ENCODE assay signal across 16 mouse cellular contexts in the genomic region with DNA sequence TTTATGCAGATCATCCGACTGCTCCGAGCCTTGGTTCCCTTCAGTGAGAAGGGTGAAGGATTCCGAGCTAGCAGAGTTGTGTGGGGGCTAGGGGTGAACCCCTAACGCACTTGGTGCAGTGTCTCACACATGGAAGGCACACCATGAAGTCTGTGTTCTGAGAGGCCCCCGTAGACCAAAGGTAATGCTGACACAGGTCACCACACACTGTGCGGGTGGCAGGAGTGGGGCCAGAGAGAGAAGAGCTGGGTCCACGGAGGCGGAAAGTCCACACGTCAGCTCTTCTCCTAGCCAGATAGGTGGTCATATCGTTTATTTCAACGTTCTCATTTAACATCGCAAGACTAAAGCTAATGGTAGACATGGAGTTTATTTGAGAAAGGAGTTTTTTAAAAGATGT.
DNase-seq lines count a peak whose midpoint lies in the region; ATAC-seq and TF ChIP-seq lines count a peak whose summit lies in the region.
"Had no signal": no experiment of that assay in that cellular context is flagged by ENCODE, and none has a peak within 500 bp of the region (broad histone marks: within the 10 kb centered on the region; RNA-seq: fewer than 3 reads in every experiment).

No protein-coding gene starts in this region.

- peak overlapping the region; percentile 52 for H3K27ac ChIP-seq in liver, adult 2 months (replicated peaks; ENCODE audit: insufficient read depth, low read depth, low read length)
- peak overlapping the region; percentile 77 for H3K27ac ChIP-seq in brown adipose tissue, adult 24 weeks (replicated peaks; ENCODE audit: low read depth, low read length)
- peak overlapping the region; percentile 52; the same call in 1 of the 2 replicates for H3K27ac ChIP-seq in kidney, embryonic 16.5 days (ENCODE audit: low read length)
- H3K27ac ChIP-seq in liver, postnatal 0 days (ENCODE audit: low read depth), result peak overlapping the region; percentile 92
- H3K27ac ChIP-seq: forebrain, embryonic 13.5 days; hindbrain, embryonic 14.5 days; limb, embryonic 12.5 days; midbrain, embryonic 12.5 days had no signal

- H3K9me3 ChIP-seq in kidney, embryonic 16.5 days (ENCODE audit: low read length), result no peaks in the 10 kb centered on the region
- no peaks in the 10 kb centered on the region for H3K9me3 ChIP-seq in liver, postnatal 0 days (ENCODE audit: low read length)
- H3K9me3 ChIP-seq: forebrain, embryonic 13.5 days; heart, embryonic 15.5 days; limb, embryonic 12.5 days; midbrain, embryonic 12.5 days had no signal

- no peak for TF ChIP-seq EP300 in liver, postnatal 0 days (IDR thresholded peaks at IDR 0.05; ENCODE audit: low read depth)

- H3K9ac ChIP-seq in liver, adult 2 months (ENCODE audit: low read depth, low read length), result no peak overlapping the region; the same call in 1 of the 2 replicates
- no peak overlapping the region for H3K9ac ChIP-seq in kidney, embryonic 16.5 days (replicated peaks; ENCODE audit: low read length)
- H3K9ac ChIP-seq in liver, postnatal 0 days (replicated peaks), result no peak overlapping the region
- H3K9ac ChIP-seq: forebrain, embryonic 13.5 days; heart, embryonic 15.5 days; hindbrain, embryonic 14.5 days; limb, embryonic 12.5 days; midbrain, embryonic 12.5 days had no signal

- H3K4me1 ChIP-seq in liver, adult 2 months (ENCODE audit: control insufficient read depth, insufficient read depth, low read length), result peaks cover 38% of the 10 kb centered on the region
- peaks cover 16% of the 10 kb centered on the region; the same call in 1 of the 2 replicates for H3K4me1 ChIP-seq in brown adipose tissue, adult 24 weeks (ENCODE audit: control insufficient read depth, insufficient read depth, insufficient read length, low read length)
- H3K4me1 ChIP-seq in kidney, embryonic 16.5 days (ENCODE audit: insufficient read depth, low read length), result peaks cover 36% of the 10 kb centered on the region
- H3K4me1 ChIP-seq in liver, postnatal 0 days (ENCODE audit: insufficient read depth), result peaks cover 51% of the 10 kb centered on the region
- H3K4me1 ChIP-seq: forebrain, embryonic 13.5 days; midbrain, embryonic 12.5 days had no signal

- 53% methylated on average over 12 of the region's 12 CpGs for WGBS in liver, adult 2 months
- WGBS in kidney, embryonic 16.5 days, result 74% methylated on average over 12 of the region's 12 CpGs
- WGBS in liver, postnatal 0 days (ENCODE audit: insufficient replicate concordance), result 75% methylated on average over 12 of the region's 12 CpGs

- no peak for TF ChIP-seq POLR2A in liver, adult 2 months (IDR thresholded peaks at IDR 0.05; ENCODE audit: extremely low read depth, insufficient read depth, low read length)

- peaks cover 23% of the 10 kb centered on the region; the same call in 1 of the 2 replicates for H3K79me2 ChIP-seq in liver, adult 2 months (ENCODE audit: control insufficient read depth, insufficient read depth, low read length)

- H3K36me3 ChIP-seq in liver, adult 2 months (ENCODE audit: control insufficient read depth, insufficient read depth, low read length), result peaks cover 3% of the 10 kb centered on the region; the same call in 1 of the 2 replicates
- no peaks in the 10 kb centered on the region for H3K36me3 ChIP-seq in kidney, embryonic 16.5 days (ENCODE audit: insufficient read depth, low read length)
- H3K36me3 ChIP-seq in liver, postnatal 0 days (replicated peaks; ENCODE audit: insufficient read depth, low read length), result no peaks in the 10 kb centered on the region
- H3K36me3 ChIP-seq: heart, embryonic 15.5 days; limb, embryonic 12.5 days; midbrain, embryonic 12.5 days had no signal

- peak overlapping the region; percentile 46; the same call in 1 of the 2 replicates for H3K4me2 ChIP-seq in kidney, embryonic 16.5 days (replicated peaks; ENCODE audit: low read depth, low read length)
- no peak overlapping the region for H3K4me2 ChIP-seq in liver, postnatal 0 days (ENCODE audit: low read depth, low read length)
- H3K4me2 ChIP-seq: forebrain, embryonic 13.5 days; heart, embryonic 15.5 days; hindbrain, embryonic 14.5 days; limb, embryonic 12.5 days; midbrain, embryonic 12.5 days had no signal

- H3K4me3 ChIP-seq in liver, adult 2 months (ENCODE audit: insufficient read depth, low read depth, low read length), result no peak overlapping the region
- no peak overlapping the region for H3K4me3 ChIP-seq in brown adipose tissue, adult 24 weeks (ENCODE audit: insufficient read depth, low read depth, low read length)
- no peak overlapping the region for H3K4me3 ChIP-seq in kidney, embryonic 16.5 days (ENCODE audit: low read length)
- H3K4me3 ChIP-seq in liver, postnatal 0 days (ENCODE audit: low read depth, low read length), result no peak overlapping the region
- H3K4me3 ChIP-seq: forebrain, embryonic 13.5 days; heart, embryonic 15.5 days; limb, embryonic 12.5 days; midbrain, embryonic 12.5 days; myocyte had no signal

- no peak for DNase-seq in liver, adult 2 months (ENCODE audit: extremely low read depth, low read depth, low spot score)
- no peak for DNase-seq in liver
- no peak for DNase-seq in liver, postnatal 0 days
- no peak for DNase-seq in B cell, adult 2 months
- DNase-seq in frontal cortex, postnatal 10 days (ENCODE audit: low spot score in 2 of 2), result no peak
- DNase-seq: cerebellum, postnatal 10 days; embryo, embryonic 11 days had no signal

- TF ChIP-seq CTCF in liver, adult 2 months (IDR thresholded peaks at IDR 0.05; ENCODE audit: low read depth, low read length), result no peak
- TF ChIP-seq CTCF in liver, postnatal 0 days (IDR thresholded peaks at IDR 0.05; ENCODE audit: low read depth), result no peak

- H3K27me3 ChIP-seq in liver, adult 2 months (ENCODE audit: control insufficient read depth, insufficient read depth, low read length), result no peaks in the 10 kb centered on the region
- no peaks in the 10 kb centered on the region for H3K27me3 ChIP-seq in kidney, embryonic 16.5 days (ENCODE audit: insufficient read depth, low read length)
- no peaks in the 10 kb centered on the region for H3K27me3 ChIP-seq in liver, postnatal 0 days (ENCODE audit: insufficient read depth, low read length)
- H3K27me3 ChIP-seq: forebrain, embryonic 13.5 days; heart, embryonic 15.5 days; limb, embryonic 12.5 days; midbrain, embryonic 12.5 days had no signal

- no peak; the same call in 1 of the 2 replicates for ATAC-seq in kidney, embryonic 16.5 days (ENCODE audit: low FRiP score, low TSS enrichment)
- ATAC-seq in liver, postnatal 0 days, result no peak
- ATAC-seq in inflammation-experienced regulatory T-cells, adult 6 months, result no peak
- ATAC-seq: forebrain, embryonic 13.5 days had no signal
